Mouse (Mus musculus) forebrain, embryonic 11.5 days (tissue): ENCODE measurements around the gene Rrm2. TPM values are rescaled to one million over a fixed set of nuclear protein-coding genes. Genes with fewer than 3 reads are reported as not detected.
A peak's percentile ranks its signal among the peaks of the same experiment; 100 is the strongest.

Experiments
- ATAC-seq: fragments of 200-750 bp; cut with Nextera tagmentation; replicated peaks from 2 replicates; pipeline ENCODE4 v1.8.0; 2017; ENCODE audit warnings: moderate TSS enrichment; ENCODE audit not compliant: low FRiP score
- DNase-seq: peaks from one replicate; pipeline ENCODE4 v3.0.0-alpha.2; 2017; ENCODE audit warnings: low spot score
- H3K27ac ChIP-seq: fragments of 300-500 bp; sonication (generic); 2 replicates; pipeline ENCODE4 v1.5.1; 2014; ENCODE audit warnings: low read depth, low read length
- H3K27me3 ChIP-seq: fragments of 300-500 bp; sonication (generic); 2 replicates; pipeline ENCODE4 v1.6.1; 2014; ENCODE audit warnings: mild to moderate bottlenecking, low read length, mixed read lengths; ENCODE audit not compliant: control insufficient read depth, insufficient read depth
- H3K36me3 ChIP-seq: fragments of 300-500 bp; sonication (generic); 2 replicates; pipeline ENCODE4 v1.6.1; 2014; ENCODE audit warnings: mild to moderate bottlenecking, low read length, moderate library complexity, mixed read lengths; ENCODE audit not compliant: control insufficient read depth, insufficient read depth
- H3K4me1 ChIP-seq: fragments of 300-500 bp; sonication (generic); replicated peaks from 2 replicates; pipeline ENCODE4 v1.6.1; 2014; ENCODE audit warnings: low read length, mixed read lengths; ENCODE audit not compliant: control insufficient read depth, insufficient read depth
- H3K4me2 ChIP-seq: fragments of 300-500 bp; sonication (generic); 2 replicates; pipeline ENCODE4 v1.6.1; 2014; ENCODE audit warnings: low read depth, mild to moderate bottlenecking, low read length, moderate library complexity, mixed read lengths; ENCODE audit not compliant: severe bottlenecking
- H3K4me3 ChIP-seq: fragments of 300-500 bp; sonication (generic); 2 replicates; pipeline ENCODE4 v1.5.1; 2014; ENCODE audit warnings: low read depth, low read length
- H3K9ac ChIP-seq: fragments of 300-500 bp; sonication (generic); 2 replicates; pipeline ENCODE4 v1.6.1; 2014; ENCODE audit warnings: low read length
- H3K9me3 ChIP-seq: fragments of 300-500 bp; sonication (generic); 2 replicates; pipeline ENCODE4 v1.6.1; 2016; ENCODE audit warnings: low read length, mixed read lengths; ENCODE audit not compliant: control insufficient read depth
- WGBS: fragments of 180-500 bp; shearing (Covaris S2); extraction: QIAGEN DNeasy Blood & Tissue Kit; methylation state at CpG from one replicate; pipeline ENCODE4 v1.1.7; 2014; 5-methylcytosine and 5-hydroxymethylcytosine counted together
- polyA plus RNA-seq: library from polyadenylated mRNA; unstranded; fragments of >200 nt; fragmentation: Nextera tagmentation; extraction: Ambion mirVana; gene quantifications from 2 replicates; pipeline ENCODE4 v1.2.1, GENCODE M21; 2014

Rrm2 gene
- polyA plus RNA-seq, 1 experiment from 2014 or later, result 669 TPM

- no peak overlapping the region; the same call in 1 of the 2 replicates for H3K27ac ChIP-seq
- WGBS, result 34% methylated on average over 5 of the region's 5 CpGs
- H3K4me2 ChIP-seq, result peak overlapping the region; percentile 45
- H3K9ac ChIP-seq, result peak overlapping the region; percentile 98
- peak overlapping the region; percentile 91 for H3K4me3 ChIP-seq
- H3K9me3 ChIP-seq, result no peaks in the 10 kb centered on the region
- no peak for ATAC-seq
- peaks cover 15% of the 10 kb centered on the region for H3K4me1 ChIP-seq
- H3K36me3 ChIP-seq, result peaks cover 10% of the 10 kb centered on the region; the same call in 1 of the 2 replicates
- peak; percentile 82 for DNase-seq
- no peaks in the 10 kb centered on the region for H3K27me3 ChIP-seq
These were observed 1.9 kb downstream of the Rrm2 start for GRCm38 (mm10) chr12:24709831-24710508.

GRCm38 (mm10) chr12:24710672-24711071 is 2.6 kb downstream of the Rrm2 start:
- peak overlapping the region; percentile 45 for H3K4me2 ChIP-seq
- H3K36me3 ChIP-seq, result peaks cover 10% of the 10 kb centered on the region; the same call in 1 of the 2 replicates
- 63% methylated on average over 5 of the region's 5 CpGs for WGBS
- peak overlapping the region; percentile 91 for H3K4me3 ChIP-seq
- H3K4me1 ChIP-seq, result peaks cover 15% of the 10 kb centered on the region
- H3K9ac ChIP-seq, result peak overlapping the region; percentile 24
- H3K27ac ChIP-seq, result no peak overlapping the region
- H3K9me3 ChIP-seq, result no peaks in the 10 kb centered on the region
- ATAC-seq (no peak), DNase-seq (peak; percentile 70)
- H3K27me3 ChIP-seq, result no peaks in the 10 kb centered on the region

GRCm38 (mm10) chr12:24712396-24712795 is 4.4 kb downstream of the Rrm2 start:
- WGBS, result 89% methylated on average over 8 of the region's 8 CpGs
- peaks cover 10% of the 10 kb centered on the region; the same call in 1 of the 2 replicates for H3K36me3 ChIP-seq
- DNase-seq (no peak), ATAC-seq (no peak)
- no peaks in the 10 kb centered on the region for H3K27me3 ChIP-seq
- peak overlapping the region; percentile 25; the same call in 1 of the 2 replicates for H3K4me2 ChIP-seq
- H3K27ac ChIP-seq, result no peak overlapping the region
- peaks cover 13% of the 10 kb centered on the region for H3K4me1 ChIP-seq
- no peaks in the 10 kb centered on the region for H3K9me3 ChIP-seq
- no peak overlapping the region for H3K4me3 ChIP-seq
- H3K9ac ChIP-seq, result no peak overlapping the region

- Histone ChIP-seq H3K4me2 (no peak overlapping the region), H3K9me3 (no peaks in the 10 kb centered on the region), H3K27ac (no peak overlapping the region), H3K27me3 (no peaks in the 10 kb centered on the region), H3K4me1 (peaks cover 13% of the 10 kb centered on the region), H3K4me3 (no peak overlapping the region), H3K36me3 (peaks cover 10% of the 10 kb centered on the region; the same call in 1 of the 2 replicates), H3K9ac (no peak overlapping the region)
- no peak for ATAC-seq
- WGBS, result 81% methylated on average over 5 of the region's 5 CpGs
- DNase-seq, result no peak
These were observed 6.7 kb downstream of the Rrm2 start for GRCm38 (mm10) chr12:24714579-24715255.

GRCm38 (mm10) chr12:24715268-24715896 is 7.3 kb downstream of the Rrm2 start:
- DNase-seq (no peak), ATAC-seq (no peak)
- Histone ChIP-seq H3K27ac (no peak overlapping the region), H3K9me3 (no peaks in the 10 kb centered on the region), H3K9ac (no peak overlapping the region), H3K27me3 (no peaks in the 10 kb centered on the region), H3K4me2 (no peak overlapping the region), H3K36me3 (peaks cover 10% of the 10 kb centered on the region; the same call in 1 of the 2 replicates), H3K4me1 (peaks cover 12% of the 10 kb centered on the region), H3K4me3 (no peak overlapping the region)
- WGBS, result 59% methylated on average over 2 of the region's 2 CpGs

- peak; percentile 73 for DNase-seq
- Histone ChIP-seq H3K36me3 (peaks cover 10% of the 10 kb centered on the region; the same call in 1 of the 2 replicates), H3K27me3 (no peaks in the 10 kb centered on the region), H3K27ac (no peak overlapping the region), H3K9ac (no peak overlapping the region; the same call in 1 of the 2 replicates), H3K4me2 (no peak overlapping the region), H3K4me1 (0 out of 2 replicates have a peak, but pooled peaks cover 2% of the 10 kb centered on the region), H3K4me3 (no peak overlapping the region), H3K9me3 (no peaks in the 10 kb centered on the region)
- 47% methylated on average over 4 of the region's 4 CpGs for WGBS
- ATAC-seq, result peak; percentile 61
These were observed 8.8 kb downstream of the Rrm2 start for GRCm38 (mm10) chr12:24716721-24717301.

- no peak overlapping the region for H3K27ac ChIP-seq
- ATAC-seq, result no peak
- no peaks in the 10 kb centered on the region for H3K27me3 ChIP-seq
These were observed 15.4 kb downstream of the Rrm2 start for GRCm38 (mm10) chr12:24723434-24723833.

GRCm38 (mm10) chr12:24723859-24724258 is 15.8 kb downstream of the Rrm2 start:
- H3K4me3 ChIP-seq, result no peak overlapping the region
- DNase-seq (no peak), ATAC-seq (no peak)
- H3K4me2 ChIP-seq, result no peak overlapping the region
- 90% methylated on average over 4 of the region's 4 CpGs for WGBS
- H3K27ac ChIP-seq, result 0 out of 2 replicates have a peak overlapping the region, but pooled peaks have one; percentile 12
- peaks cover 3% of the 10 kb centered on the region; the same call in 1 of the 2 replicates for H3K4me1 ChIP-seq
- no peaks in the 10 kb centered on the region; the same call in 1 of the 2 replicates for H3K27me3 ChIP-seq
- H3K36me3 ChIP-seq, result no peaks in the 10 kb centered on the region
- H3K9ac ChIP-seq, result no peak overlapping the region
- no peaks in the 10 kb centered on the region for H3K9me3 ChIP-seq

More at GRCm38 (mm10) chr12:24723434-24723833, 15.4 kb downstream of the Rrm2 start:
- Histone ChIP-seq H3K4me1 (peaks cover 3% of the 10 kb centered on the region; the same call in 1 of the 2 replicates), H3K36me3 (no peaks in the 10 kb centered on the region), H3K4me3 (no peak overlapping the region), H3K4me2 (no peak overlapping the region), H3K9ac (no peak overlapping the region), H3K9me3 (no peaks in the 10 kb centered on the region)
- 63% methylated on average over 2 of the region's 2 CpGs for whole genome bisulfite sequencing
- no peak for DNase-seq
